Mouse (Mus musculus) liver, adult 2 months (tissue): ENCODE results near the gene Gigyf2.

Source experiments
- CTCF ChIP-seq: fragments of 200-500 bp; IDR thresholded peaks from 2 replicates; pipeline ENCODE4 v1.5.1; 2011; ENCODE audit warnings: low read depth, low read length, control low read depth
- POLR2A ChIP-seq: fragments of 200-500 bp; IDR thresholded peaks from 2 replicates; pipeline ENCODE4 v1.6.1; 2011; ENCODE audit warnings: low read length, control low read depth; ENCODE audit not compliant: insufficient read depth; ENCODE audit errors: extremely low read depth

DNA sequence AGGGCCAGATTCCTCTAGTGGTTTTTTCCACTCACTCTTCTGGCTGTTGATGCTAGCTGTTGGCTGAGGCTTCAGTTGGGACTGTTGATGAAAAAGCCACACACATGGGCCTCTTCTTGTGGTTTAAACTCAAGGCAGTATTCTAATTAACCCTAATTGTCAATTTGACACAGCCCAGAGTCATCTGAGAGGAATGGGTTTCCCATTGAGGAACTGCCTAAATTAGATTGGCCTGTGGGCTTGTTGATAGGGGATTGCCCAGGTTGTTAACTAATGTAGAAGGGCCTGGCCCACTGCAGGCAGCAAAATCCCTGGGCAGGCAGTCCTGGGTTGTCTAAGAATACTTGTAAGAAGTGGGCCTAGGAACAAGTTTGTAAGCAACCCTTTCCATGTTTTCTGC lies 2.1 kb upstream of the Gigyf2 start:
- no peak for TF ChIP-seq POLR2A
- no peak for TF ChIP-seq CTCF
